ENCODE assay signal across 9 mouse cellular contexts in the genomic region with DNA sequence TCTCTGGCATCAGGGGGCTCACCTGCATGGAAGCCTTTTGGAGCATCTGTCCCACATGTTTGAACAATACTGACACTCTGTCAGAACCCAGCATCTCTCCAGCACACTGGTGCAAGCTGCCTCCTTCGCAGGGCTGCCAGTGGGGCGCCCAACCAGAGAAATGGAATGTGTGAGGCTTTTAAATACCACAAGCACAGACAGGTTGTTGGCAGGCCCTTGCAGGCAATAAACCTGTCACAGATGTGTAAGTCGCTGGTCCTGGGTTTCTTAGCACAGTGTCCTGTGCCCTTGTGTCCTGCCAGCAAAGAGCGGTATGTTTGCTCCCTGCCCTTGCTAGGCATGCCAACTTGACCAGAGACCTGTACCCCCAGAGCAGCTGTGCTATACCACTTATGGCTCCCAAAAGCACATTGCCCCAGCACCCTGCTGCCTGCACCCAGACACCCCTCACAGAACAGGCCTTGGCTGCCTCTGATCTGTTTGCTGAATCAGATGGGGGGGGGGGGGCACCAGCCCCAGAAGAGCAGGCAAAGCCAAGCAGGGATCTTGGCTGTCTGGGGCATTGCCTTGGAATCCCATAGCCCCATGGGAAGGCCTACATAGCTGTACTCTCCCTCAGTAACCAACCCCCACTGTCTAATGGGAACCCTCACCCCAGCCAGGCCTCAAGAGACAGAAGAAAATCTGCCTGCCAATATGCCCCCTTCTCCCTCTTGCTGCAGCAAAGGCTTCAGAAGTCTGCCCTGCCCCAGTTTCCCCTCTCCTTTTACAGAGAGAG.
DNase-seq lines count a peak whose midpoint lies in the region; ATAC-seq and TF ChIP-seq lines count a peak whose summit lies in the region.
"Had no signal": no experiment of that assay in that cellular context is flagged by ENCODE, and none has a peak within 500 bp of the region (broad histone marks: within the 10 kb centered on the region; RNA-seq: fewer than 3 reads in every experiment).

No protein-coding gene starts in this region.

- H3K4me1 ChIP-seq in midbrain, embryonic 16.5 days (ENCODE audit: control insufficient read depth, insufficient read depth, low read length), result no peaks in the 10 kb centered on the region
- H3K4me1 ChIP-seq in midbrain, embryonic 15.5 days, result no peaks in the 10 kb centered on the region
- H3K4me1 ChIP-seq in heart, postnatal 0 days (ENCODE audit: control insufficient read depth, insufficient read depth), result peaks cover 7% of the 10 kb centered on the region

- H3K9ac ChIP-seq in midbrain, embryonic 16.5 days (ENCODE audit: low read depth, low read length), result no peak overlapping the region
- no peak overlapping the region for H3K9ac ChIP-seq in midbrain, embryonic 15.5 days
- H3K9ac ChIP-seq in heart, postnatal 0 days (replicated peaks; ENCODE audit: low read depth, low read length), result no peak overlapping the region

- no peak for DNase-seq in heart, postnatal 0 days (ENCODE audit: low spot score)
- peak; percentile 57 to 69 for DNase-seq in kidney, postnatal 4 days
- DNase-seq in urinary bladder, postnatal 36 days (ENCODE audit: low spot score in 2 of 2), result peak; percentile 70 to 76
- DNase-seq in frontal cortex, postnatal 10 days (ENCODE audit: low spot score in 2 of 2), result no peak
- no peak for DNase-seq in spleen, postnatal 10 days (ENCODE audit: low spot score in 2 of 2)
- DNase-seq: right cerebral cortex, postnatal 4 days had no signal

- no peaks in the 10 kb centered on the region for H3K27me3 ChIP-seq in midbrain, embryonic 16.5 days (ENCODE audit: control insufficient read depth, insufficient read depth, low read depth, low read length)
- H3K27me3 ChIP-seq in midbrain, embryonic 15.5 days (replicated peaks), result no peaks in the 10 kb centered on the region
- H3K27me3 ChIP-seq in heart, postnatal 0 days (ENCODE audit: control insufficient read depth, insufficient read depth, low read length), result no peaks in the 10 kb centered on the region

- no peak overlapping the region for H3K4me3 ChIP-seq in midbrain, embryonic 16.5 days (ENCODE audit: low read depth, low read length)
- no peak overlapping the region for H3K4me3 ChIP-seq in midbrain, embryonic 15.5 days
- no peak overlapping the region for H3K4me3 ChIP-seq in heart, postnatal 0 days (ENCODE audit: low read depth, low read length)

- no peak for TF ChIP-seq CTCF in heart, postnatal 0 days (IDR thresholded peaks at IDR 0.05; ENCODE audit: low read depth)

- H3K36me3 ChIP-seq in midbrain, embryonic 16.5 days (ENCODE audit: control insufficient read depth, insufficient read depth, low read length), result peaks cover 16% of the 10 kb centered on the region
- peaks cover 15% of the 10 kb centered on the region for H3K36me3 ChIP-seq in midbrain, embryonic 15.5 days (replicated peaks)
- H3K36me3 ChIP-seq in heart, postnatal 0 days (replicated peaks; ENCODE audit: control insufficient read depth, insufficient read depth, low read length), result peaks cover 6% of the 10 kb centered on the region; the same call in 1 of the 2 replicates

- 0 out of 2 replicates have a peak overlapping the region, but pooled peaks have one; percentile 31 for H3K27ac ChIP-seq in midbrain, embryonic 16.5 days (ENCODE audit: low read length)
- H3K27ac ChIP-seq in midbrain, embryonic 15.5 days, result no peak overlapping the region
- peak overlapping the region; percentile 84 for H3K27ac ChIP-seq in heart, postnatal 0 days (ENCODE audit: low read depth)

- H3K4me2 ChIP-seq in midbrain, embryonic 16.5 days (ENCODE audit: low read length), result no peak overlapping the region
- H3K4me2 ChIP-seq in midbrain, embryonic 15.5 days, result no peak overlapping the region
- no peak overlapping the region for H3K4me2 ChIP-seq in heart, postnatal 0 days (ENCODE audit: low read depth, low read length)

- 67% methylated on average over 4 of the region's 4 CpGs for WGBS in midbrain, embryonic 16.5 days
- WGBS in midbrain, embryonic 15.5 days, result 81% methylated on average over 4 of the region's 4 CpGs
- WGBS in heart, postnatal 0 days, result 23% methylated on average over 4 of the region's 4 CpGs

- ATAC-seq in midbrain, embryonic 16.5 days, result no peak
- ATAC-seq in midbrain, embryonic 15.5 days (replicated peaks), result no peak
- peak; percentile 81 for ATAC-seq in heart, postnatal 0 days (ENCODE audit: insufficient read depth, low read depth)
- no peak for ATAC-seq in erythroblast, adult 5-6 weeks (replicated peaks; ENCODE audit: low FRiP score, poor library complexity, severe bottlenecking)

- H3K9me3 ChIP-seq in midbrain, embryonic 16.5 days (replicated peaks; ENCODE audit: control insufficient read depth, low read length, poor library complexity, severe bottlenecking), result no peaks in the 10 kb centered on the region
- no peaks in the 10 kb centered on the region for H3K9me3 ChIP-seq in midbrain, embryonic 15.5 days
- no peaks in the 10 kb centered on the region for H3K9me3 ChIP-seq in heart, postnatal 0 days (replicated peaks; ENCODE audit: control insufficient read depth, low read length)

- TF ChIP-seq EP300 in heart, postnatal 0 days (IDR thresholded peaks at IDR 0.05; ENCODE audit: low read depth), result no peak

Comparison
In these comparisons a context has a peak if more than half of its experiments do, and no peak if none do; other contexts are left out.
1. DNase-seq: peak in kidney, postnatal 4 days (2 of 2) and urinary bladder, postnatal 36 days (2 of 2); none in heart, postnatal 0 days (single experiment), frontal cortex, postnatal 10 days (0 of 2) and spleen, postnatal 10 days (0 of 2).